Mouse (Mus musculus) intestine, postnatal 0 days (tissue): ENCODE data around the gene Pik3r1. TPM values are rescaled to one million over a fixed set of nuclear protein-coding genes. Genes with fewer than 3 reads are reported as not detected.

Source experiments
- ATAC-seq: fragments of 200-750 bp; cut with Nextera tagmentation; 2 replicates; pipeline ENCODE4 v1.8.0; 2017; ENCODE audit warnings: mild to moderate bottlenecking, moderate TSS enrichment, moderate library complexity
- H3K27ac ChIP-seq: fragments of 300-500 bp; sonication (generic); 2 replicates; pipeline ENCODE4 v1.5.1; 2014; ENCODE audit warnings: mild to moderate bottlenecking, low read depth, low read length, moderate library complexity
- H3K27me3 ChIP-seq: fragments of 300-500 bp; sonication (generic); replicated peaks from 2 replicates; pipeline ENCODE4 v1.6.1; 2014; ENCODE audit warnings: low read length, mixed read lengths; ENCODE audit not compliant: control insufficient read depth, insufficient read depth
- H3K36me3 ChIP-seq: fragments of 300-500 bp; sonication (generic); 2 replicates; pipeline ENCODE4 v1.6.1; 2014; ENCODE audit warnings: mild to moderate bottlenecking, moderate library complexity; ENCODE audit not compliant: control insufficient read depth, insufficient read depth
- H3K4me1 ChIP-seq: fragments of 300-500 bp; sonication (generic); replicated peaks from 2 replicates; pipeline ENCODE4 v1.6.1; 2014; ENCODE audit warnings: antibody characterized with exemption, low read length, mixed read lengths; ENCODE audit not compliant: control insufficient read depth, insufficient read depth
- H3K4me2 ChIP-seq: fragments of 300-500 bp; sonication (generic); replicated peaks from 2 replicates; pipeline ENCODE4 v1.6.1; 2014; ENCODE audit warnings: low read depth, mild to moderate bottlenecking, moderate library complexity
- H3K4me3 ChIP-seq: fragments of 300-500 bp; sonication (generic); 2 replicates; pipeline ENCODE4 v1.5.1; 2014; ENCODE audit warnings: low read depth, low read length
- H3K9ac ChIP-seq: fragments of 300-500 bp; sonication (generic); 2 replicates; pipeline ENCODE4 v1.6.1; 2014; ENCODE audit warnings: mild to moderate bottlenecking, low read depth, low read length
- H3K9me3 ChIP-seq: fragments of 300-500 bp; sonication (generic); 2 replicates; pipeline ENCODE4 v1.6.1; 2016; ENCODE audit warnings: mixed run types; ENCODE audit not compliant: control insufficient read depth
- CTCF ChIP-seq: sonication (generic); IDR thresholded peaks from 2 replicates; pipeline ENCODE4 v1.5.1; 2016; ENCODE audit warnings: low read depth, mild to moderate bottlenecking, control low read depth, antibody characterized with exemption, moderate library complexity
- WGBS: fragments of 180-500 bp; shearing (Covaris S2); extraction: QIAGEN DNeasy Blood & Tissue Kit; methylation state at CpG from one replicate; pipeline ENCODE4 v1.1.7; 2014; 5-methylcytosine and 5-hydroxymethylcytosine counted together
- polyA plus RNA-seq: library from polyadenylated mRNA; unstranded; fragments of >200 nt; fragmentation: Nextera tagmentation; extraction: Ambion mirVana; gene quantifications from 2 replicates; pipeline ENCODE4 v1.2.1, GENCODE M21; 2015

Pik3r1 gene
- polyA plus RNA-seq, 1 experiment from 2014 or later: 14.7 TPM

- WGBS: 49% methylated on average over 2 of the region's 2 CpGs
Measured at GRCm38 (mm10) chr13:101744053-101744452, 24.0 kb downstream of the Pik3r1 start.

GRCm38 (mm10) chr13:101743247-101743646, 24.8 kb downstream of the Pik3r1 start:
- H3K27ac ChIP-seq: no peak overlapping the region
- H3K27me3 ChIP-seq: no peaks in the 10 kb centered on the region
- H3K4me1 ChIP-seq: peaks cover 19% of the 10 kb centered on the region
- ATAC-seq: no peak
- no peak overlapping the region for H3K4me3 ChIP-seq
- no peak for TF ChIP-seq CTCF
- H3K9me3 ChIP-seq: no peaks in the 10 kb centered on the region
- 56% methylated on average over 8 of the region's 8 CpGs for WGBS
- no peak overlapping the region for H3K4me2 ChIP-seq
- peaks cover 2% of the 10 kb centered on the region; the same call in 1 of the 2 replicates for H3K36me3 ChIP-seq
- H3K9ac ChIP-seq: no peak overlapping the region

More at GRCm38 (mm10) chr13:101744053-101744452, 24.0 kb downstream of the Pik3r1 start:
- H3K36me3 ChIP-seq: peaks cover 2% of the 10 kb centered on the region; the same call in 1 of the 2 replicates
- no peak for TF ChIP-seq CTCF
- H3K27me3 ChIP-seq: no peaks in the 10 kb centered on the region
- no peak overlapping the region for H3K4me3 ChIP-seq
- H3K4me1 ChIP-seq: peaks cover 18% of the 10 kb centered on the region
- no peak overlapping the region for H3K27ac ChIP-seq
- no peak overlapping the region for H3K4me2 ChIP-seq
- H3K9me3 ChIP-seq: no peaks in the 10 kb centered on the region
- no peak for ATAC-seq
- H3K9ac ChIP-seq: no peak overlapping the region

GRCm38 (mm10) chr13:101742596-101742995, 25.4 kb downstream of the Pik3r1 start:
- no peak overlapping the region for H3K27ac ChIP-seq

GRCm38 (mm10) chr13:101741530-101742309, 26.3 kb downstream of the Pik3r1 start:
- WGBS: 41% methylated on average over 11 of the region's 11 CpGs
- Histone ChIP-seq H3K4me3 (no peak overlapping the region), H3K4me2 (no peak overlapping the region), H3K9me3 (no peaks in the 10 kb centered on the region), H3K9ac (no peak overlapping the region), H3K36me3 (peaks cover 2% of the 10 kb centered on the region; the same call in 1 of the 2 replicates), H3K4me1 (peaks cover 19% of the 10 kb centered on the region), H3K27me3 (no peaks in the 10 kb centered on the region), H3K27ac (no peak overlapping the region)
- TF ChIP-seq CTCF: no peak
- ATAC-seq: no peak

More at GRCm38 (mm10) chr13:101742596-101742995, 25.4 kb downstream of the Pik3r1 start:
- Histone ChIP-seq H3K4me2 (no peak overlapping the region), H3K27me3 (no peaks in the 10 kb centered on the region), H3K4me3 (no peak overlapping the region), H3K9me3 (no peaks in the 10 kb centered on the region), H3K4me1 (peaks cover 19% of the 10 kb centered on the region), H3K36me3 (peaks cover 2% of the 10 kb centered on the region; the same call in 1 of the 2 replicates), H3K9ac (no peak overlapping the region)
- 0 out of 2 replicates have a peak, but pooled peaks have one; percentile 5 for TF ChIP-seq CTCF
- WGBS: 36% methylated on average over 6 of the region's 6 CpGs
- no peak for ATAC-seq

- Histone ChIP-seq H3K4me2 (no peak overlapping the region), H3K27me3 (no peaks in the 10 kb centered on the region), H3K4me1 (peaks cover 13% of the 10 kb centered on the region), H3K27ac (no peak overlapping the region), H3K9ac (no peak overlapping the region), H3K9me3 (no peaks in the 10 kb centered on the region), H3K4me3 (no peak overlapping the region), H3K36me3 (no peaks in the 10 kb centered on the region; the same call in 1 of the 2 replicates)
- ATAC-seq: no peak
- no peak for TF ChIP-seq CTCF
- 42% methylated on average over 4 of the region's 4 CpGs for WGBS
Measured at GRCm38 (mm10) chr13:101739732-101740381, 28.2 kb downstream of the Pik3r1 start.

GRCm38 (mm10) chr13:101738769-101739168, 29.2 kb downstream of the Pik3r1 start:
- Histone ChIP-seq H3K36me3 (no peaks in the 10 kb centered on the region; the same call in 1 of the 2 replicates), H3K9ac (no peak overlapping the region), H3K27me3 (no peaks in the 10 kb centered on the region), H3K27ac (no peak overlapping the region), H3K4me3 (no peak overlapping the region), H3K4me2 (no peak overlapping the region), H3K9me3 (no peaks in the 10 kb centered on the region), H3K4me1 (peaks cover 12% of the 10 kb centered on the region)
- no peak for TF ChIP-seq CTCF
- no peak for ATAC-seq
- 80% methylated on average over 6 of the region's 6 CpGs for WGBS
